Mouse (Mus musculus): ENCODE measurements around the gene Lpxn. TPM values are rescaled to one million over a fixed set of nuclear protein-coding genes. Genes with fewer than 3 reads are reported as not detected.

Gene Lpxn
- total RNA-seq, 2 experiments from 2014 or later: 0.85 to 1.1 TPM

- DNase-seq: no peak
These were observed 8.2 kb downstream of the Lpxn start for GRCm38 (mm10) chr19:12804237-12804636.

DNA sequence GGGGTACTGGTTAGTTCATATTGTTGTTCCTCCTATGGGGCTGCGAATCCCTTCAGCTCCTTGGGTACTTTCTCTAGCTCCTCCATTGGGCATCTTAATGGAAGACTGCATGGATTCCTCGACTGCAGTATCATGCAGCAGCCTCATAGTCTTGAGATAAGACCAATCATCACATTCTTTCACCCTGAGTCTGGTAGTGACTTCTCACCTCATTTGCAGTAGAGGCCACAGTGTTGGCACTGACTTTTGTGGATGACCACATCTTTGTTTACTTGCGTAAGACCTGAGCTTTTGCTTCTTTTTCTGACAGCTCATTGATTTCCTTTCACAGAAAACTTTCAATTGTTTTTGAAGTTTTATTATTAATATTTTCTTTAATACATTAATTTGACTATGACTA, 9.7 kb downstream of the Lpxn start:
- no peak for DNase-seq

DNA sequence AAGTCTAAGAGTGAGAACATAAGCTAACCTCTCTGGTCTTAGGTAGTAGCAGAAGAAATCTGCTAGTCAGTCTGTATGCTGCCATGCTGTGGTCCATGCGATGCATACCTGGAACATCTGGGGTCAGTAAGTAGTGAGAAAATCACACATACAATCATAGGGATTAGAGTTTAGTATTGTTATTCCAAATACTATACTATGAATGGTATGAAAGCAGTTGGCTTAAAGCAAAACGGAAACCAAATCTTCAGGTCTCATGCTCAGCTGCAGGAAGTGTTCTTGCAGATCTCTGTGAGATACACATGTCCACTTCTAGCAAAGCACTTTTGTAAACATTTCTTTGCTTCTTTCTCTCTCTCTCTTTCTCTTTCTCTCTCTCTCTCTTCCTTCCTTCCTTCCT, 10.2 kb downstream of the Lpxn start:
- no peak for DNase-seq

GRCm38 (mm10) chr19:12812644-12813364, 16.8 kb downstream of the Lpxn start:
- DNase-seq: no peak

- DNase-seq: no peak
These were observed 17.9 kb downstream of the Lpxn start for GRCm38 (mm10) chr19:12813883-12814282.

DNA sequence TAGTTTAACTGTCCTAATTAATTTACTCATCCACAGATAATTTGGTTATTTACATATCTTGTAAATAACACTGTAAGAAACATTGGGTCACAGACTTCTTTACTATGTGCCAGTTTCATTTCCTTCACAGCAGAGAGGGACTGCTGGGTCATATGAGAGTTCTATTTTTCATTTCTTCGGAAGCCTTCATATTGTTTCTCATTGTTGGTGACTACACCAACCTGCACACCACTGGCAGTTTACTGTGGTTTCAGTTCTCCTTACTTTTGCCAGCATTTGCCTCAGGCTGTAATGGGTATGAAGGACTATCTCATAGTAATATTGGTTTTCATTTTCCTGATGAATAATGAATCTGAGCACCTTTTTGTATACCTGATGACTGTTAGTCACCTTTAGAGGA, 22.5 kb downstream of the Lpxn start:
- DNase-seq: no peak

DNA sequence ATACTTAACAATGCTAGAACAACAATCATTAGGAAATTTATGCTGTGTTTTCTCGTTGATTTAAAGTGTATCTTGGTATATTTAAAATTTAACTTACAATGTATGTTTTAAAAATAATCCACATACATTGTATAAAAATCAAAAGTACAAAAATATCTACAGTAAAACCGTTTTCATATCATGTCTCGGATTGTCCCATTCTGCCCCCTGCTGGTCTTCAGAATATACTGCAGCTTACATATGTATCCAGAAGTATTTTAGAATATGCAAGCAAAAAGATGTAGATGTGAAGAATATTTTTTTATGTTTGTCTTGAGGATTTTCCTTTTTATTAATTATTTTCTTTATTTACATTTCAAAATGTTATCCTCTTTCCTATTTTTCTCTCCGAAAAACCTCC, 24.4 kb downstream of the Lpxn start:
- no peak for DNase-seq

DNA sequence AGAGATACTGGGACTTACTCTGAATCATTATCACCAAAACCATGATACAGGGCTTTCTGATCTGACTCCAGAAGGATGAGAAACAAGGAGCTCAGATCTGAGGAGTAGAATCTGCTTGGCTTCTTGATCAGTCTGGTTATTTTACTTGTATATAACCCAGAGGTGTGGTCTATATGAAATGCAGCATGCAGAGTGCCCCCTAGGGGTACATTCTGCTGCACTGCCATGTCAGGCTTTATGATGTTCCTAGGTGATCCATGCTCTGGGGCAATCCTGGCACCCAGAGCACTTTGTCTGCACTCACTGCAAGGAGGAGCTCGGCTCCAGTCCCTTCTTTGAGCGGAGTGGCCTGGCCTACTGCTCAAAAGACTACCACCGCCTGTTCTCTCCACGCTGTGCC, 28.6 kb downstream of the Lpxn start:
- DNase-seq: no peak

GRCm38 (mm10) chr19:12830823-12831430, 34.9 kb downstream of the Lpxn start:
- DNase-seq: no peak

DNA sequence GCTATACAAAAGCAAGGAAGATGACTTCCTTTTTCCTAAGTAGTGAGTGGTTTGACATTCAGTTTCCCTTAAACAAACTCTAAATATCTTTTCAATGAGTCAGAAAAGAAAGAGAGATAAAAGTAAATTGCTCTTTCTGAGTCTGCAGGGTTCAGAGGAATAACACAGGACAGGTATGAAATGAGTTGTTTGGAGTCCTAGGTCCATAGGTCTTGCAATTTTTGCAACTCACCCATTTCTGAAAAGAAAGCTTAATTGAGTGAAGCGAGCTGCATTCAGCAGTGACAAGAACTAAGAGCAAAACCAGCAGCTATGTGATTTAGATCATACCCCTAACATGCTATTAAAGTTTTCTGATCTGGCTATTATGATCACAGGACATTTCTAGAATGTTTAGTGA, 35.6 kb downstream of the Lpxn start:
- DNase-seq: no peak

DNA sequence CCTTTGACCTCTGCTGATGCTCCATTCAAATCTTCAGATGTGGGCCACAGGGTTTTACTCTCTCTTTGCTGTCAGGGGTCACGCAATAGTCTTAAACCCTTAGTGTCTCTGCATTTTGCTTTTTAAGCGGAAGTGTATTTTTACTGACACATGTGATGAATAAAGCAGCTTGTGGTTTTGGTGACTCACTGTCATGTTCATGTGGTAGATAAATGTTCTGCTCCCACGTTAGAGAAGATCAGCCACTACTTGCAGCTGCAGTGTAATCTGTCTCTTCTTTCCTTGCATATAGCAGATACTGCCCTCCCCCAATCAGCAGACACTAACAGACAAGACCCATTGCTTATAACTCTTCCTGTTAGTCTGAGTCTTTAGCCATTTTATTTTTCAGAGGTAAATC, 37.6 kb downstream of the Lpxn start:
- DNase-seq: no peak

DNA sequence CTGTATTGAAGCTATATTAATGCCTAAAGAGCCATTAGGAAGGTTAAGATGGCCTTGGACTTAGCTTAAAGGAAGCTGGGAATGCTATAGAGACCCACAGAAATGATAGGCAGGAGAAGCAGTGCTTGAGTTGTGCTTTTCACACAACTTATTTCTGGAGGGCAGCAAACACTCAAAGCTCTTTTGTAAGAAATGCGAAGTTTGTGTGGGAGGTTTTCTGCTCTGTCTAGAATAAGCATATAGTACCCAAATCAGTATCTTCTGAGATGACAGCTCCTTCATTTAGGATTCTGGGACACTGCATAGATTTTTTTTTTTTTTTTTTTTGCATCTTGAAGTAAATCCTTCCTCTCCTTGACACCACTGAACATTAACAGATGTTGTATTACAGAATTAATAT, 42.5 kb downstream of the Lpxn start:
- no peak for DNase-seq

DNA sequence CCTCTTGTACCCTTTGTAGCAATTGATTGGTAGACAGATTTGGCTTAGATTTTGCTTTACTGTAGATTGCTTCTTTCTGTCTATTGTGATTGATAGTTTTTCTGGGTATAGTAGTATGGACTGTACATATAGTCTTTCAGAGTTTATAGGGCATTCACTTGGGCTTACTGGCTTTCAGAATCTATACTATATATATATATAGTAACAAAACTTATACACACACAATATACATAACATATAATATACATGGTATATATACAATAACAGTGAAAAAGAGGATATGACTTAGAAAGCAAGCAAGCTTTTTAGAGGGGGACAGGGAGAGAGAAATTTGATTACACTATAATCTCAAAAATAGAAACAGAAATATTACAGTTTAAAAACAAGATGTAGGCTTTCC, 50.4 kb downstream of the Lpxn start, which contains the start of gene Gm5244:
Gm5244 (plus strand) TSS at position 301 of the 400 bp plus-strand sequence.
- no peak for DNase-seq

DNA sequence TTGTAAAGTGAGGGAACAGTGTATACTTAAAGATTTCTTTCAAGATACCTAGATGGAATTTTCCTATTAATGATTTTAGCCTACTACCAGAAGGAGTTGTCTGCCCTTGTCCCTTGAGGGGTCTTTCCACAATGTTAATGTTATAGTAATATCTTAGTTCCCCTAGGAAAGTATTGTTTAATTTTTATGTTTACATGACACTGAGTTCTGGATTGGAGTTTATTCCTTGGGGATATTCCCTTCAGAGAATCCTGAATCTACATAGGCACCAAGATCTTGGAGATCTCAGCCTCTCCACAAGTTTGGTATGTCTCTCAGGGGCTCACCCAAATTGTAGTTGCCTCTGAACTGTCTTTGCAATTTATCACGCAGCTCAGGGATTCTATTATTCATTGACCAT, 61.0 kb downstream of the Lpxn start, which contains the start of gene Olfr1444:
Olfr1444 (plus strand) TSS at position 301 of the 400 bp plus-strand sequence.
- no peak for DNase-seq

Other genes starting within 250 kb of the Lpxn start
- gene Gm4952, start 196.2 kb upstream of the Lpxn start, total RNA-seq (2021): not detected
- not detected for gene Glyat, start 162.9 kb upstream of the Lpxn start, total RNA-seq (2021)
- not detected for gene Olfr1442, start 125.8 kb upstream of the Lpxn start, total RNA-seq (2021)
- not detected for gene Olfr1443, start 118.1 kb upstream of the Lpxn start, total RNA-seq (2021)
- not detected for gene Keg1, start 100.4 kb upstream of the Lpxn start, total RNA-seq (2021)
- 1 to 10 TPM; 4.4 to 4.6 TPM for gene Cntf, start 30.6 kb upstream of the Lpxn start, total RNA-seq (2021)
- 10 to 100 TPM; 68.7 to 69.4 TPM for gene Zfp91, start 67 bp upstream of the Lpxn start, total RNA-seq (2021)
- gene Gm5244, start 50.5 kb downstream of the Lpxn start, total RNA-seq (2021): not detected
- gene Olfr1444, start 61.1 kb downstream of the Lpxn start, total RNA-seq (2021): not detected
- not detected for gene Olfr1445, start 87.7 kb downstream of the Lpxn start, total RNA-seq (2021)
- not detected for gene Olfr1446, start 97.3 kb downstream of the Lpxn start, total RNA-seq (2021)
- not detected for gene Olfr1447, start 107.5 kb downstream of the Lpxn start, total RNA-seq (2021)
- gene Olfr1448, start 128.2 kb downstream of the Lpxn start, total RNA-seq (2021): not detected
- not detected for gene Olfr1449, start 134.6 kb downstream of the Lpxn start, total RNA-seq (2021)
- gene Olfr1450, start 154.1 kb downstream of the Lpxn start, total RNA-seq (2021): not detected
- not detected for gene Olfr1451, start 198.8 kb downstream of the Lpxn start, total RNA-seq (2021)
- gene Olfr1453, start 232.1 kb downstream of the Lpxn start, total RNA-seq (2021): not detected